30 mouse cellular contexts compared by ENCODE assay signal in genomic region chr11:87573751-87574150, GRCm38 (mm10). TPM values are rescaled to one million over a fixed set of nuclear protein-coding genes. Genes with fewer than 3 reads are reported as not detected.
DNase-seq lines count a peak whose midpoint lies in the region; ATAC-seq and TF ChIP-seq lines count a peak whose summit lies in the region.
"Had no signal": no experiment of that assay in that cellular context is flagged by ENCODE, and none has a peak within 500 bp of the region (broad histone marks: within the 10 kb centered on the region; RNA-seq: fewer than 3 reads in every experiment).

No protein-coding gene starts in this region.

- H3K27me3 ChIP-seq in myocyte (ENCODE audit: control insufficient read depth, insufficient read depth, insufficient read length) = peaks cover 34% of the 10 kb centered on the region
- H3K27me3 ChIP-seq: midbrain, embryonic 13.5 days; stomach, embryonic 15.5 days had no signal

- no peaks in the 10 kb centered on the region for H3K36me3 ChIP-seq in myocyte (ENCODE audit: control insufficient read depth, insufficient read depth)
- H3K36me3 ChIP-seq: embryonic facial prominence, embryonic 12.5 days; hindbrain, embryonic 13.5 days; limb, embryonic 13.5 days; midbrain, embryonic 13.5 days; neural tube, embryonic 12.5 days; stomach, embryonic 15.5 days had no signal

- intact Hi-C loops in left cerebral cortex, postnatal 4 days (cut with DNase I) = no loop called here
- intact Hi-C loops in left cerebral cortex, postnatal 14 days (cut with DNase I) = no loop called here

- peak; percentile 75 to 83 for DNase-seq in cerebellum, postnatal 10 days
- DNase-seq in left cerebral cortex, postnatal 4 days = peak; percentile 71
- no peak for DNase-seq in left cerebral cortex, postnatal 14 days (ENCODE audit: low spot score in 2 of 2)
- DNase-seq in A20 (ENCODE audit: low read depth, low spot score) = peak; percentile 18
- DNase-seq in thymus, adult 18-20 months = no peak
- DNase-seq in cerebellum, adult 9-10 months = no peak
- DNase-seq: adrenal gland, postnatal 25 days; cerebellum, adult 9-11 months; heart, adult 18-20 months; heart, postnatal 36 days; kidney, adult 2 months; kidney, postnatal 14 days; thymus, postnatal 36 days had no signal

- peak overlapping the region; percentile 14 for H3K4me2 ChIP-seq in myocyte (ENCODE audit: low read depth)
- H3K4me2 ChIP-seq: embryonic facial prominence, embryonic 12.5 days; hindbrain, embryonic 13.5 days; limb, embryonic 13.5 days; midbrain, embryonic 13.5 days; neural tube, embryonic 12.5 days; stomach, embryonic 15.5 days had no signal

- no peaks in the 10 kb centered on the region for H3K79me2 ChIP-seq in myocyte (ENCODE audit: control insufficient read depth, insufficient read depth)

- no peak overlapping the region for H3K4me3 ChIP-seq in myocyte
- H3K4me3 ChIP-seq: embryonic facial prominence, embryonic 12.5 days; hindbrain, embryonic 13.5 days; limb, embryonic 13.5 days; midbrain, embryonic 13.5 days; neural tube, embryonic 12.5 days; stomach, embryonic 15.5 days had no signal

- ATAC-seq in cerebellum, adult (ENCODE audit: insufficient number of reproducible peaks, low FRiP score, low TSS enrichment) = no peak
- ATAC-seq: forebrain, embryonic 14.5 days; midbrain, embryonic 13.5 days had no signal

- H3ac ChIP-seq in myocyte (ENCODE audit: control insufficient read depth, insufficient read length) = no peak overlapping the region

- TF ChIP-seq POLR2A in myocyte (IDR thresholded peaks at IDR 0.05; ENCODE audit: insufficient read length, low read depth) = no peak

TF ChIP-seq in myocyte, 11 proteins besides CTCF, POLR2A, EP300 and RAD21:
- TF ChIP-seq MYOG (IDR thresholded peaks at IDR 0.05; ENCODE audit: control insufficient read depth in 1 of 3, insufficient read depth in 1 of 3, insufficient read length in 2 of 3, low read depth in 2 of 3) (peak; percentile 92 to 100 (median 98)), MYOD1 (IDR thresholded peaks at IDR 0.05; ENCODE audit: control insufficient read depth in 1 of 3, insufficient read length in 2 of 3, low read depth in 2 of 3) (peak; percentile 53 to 99 (median 96)), MAX (IDR thresholded peaks at IDR 0.05; ENCODE audit: low read depth) (no peak), TCF3 (IDR thresholded peaks at IDR 0.05; ENCODE audit: insufficient read length, low read depth) (peak; percentile 94), POLR2AphosphoS2 (IDR thresholded peaks at IDR 0.05; ENCODE audit: insufficient read length, low read depth) (no peak), TCF12 (IDR thresholded peaks at IDR 0.05; ENCODE audit: insufficient read depth, poor library complexity, severe bottlenecking) (peak; percentile 96)
TF ChIP-seq in myocyte: peak in this region for 4.

RNA-seq across cellular contexts. Expression of gene Sept4, which starts 5.0 kb away (rescaled TPM):
- 10 to 100 TPM; 26.2 to 32.6 TPM for total RNA-seq in left cerebral cortex, postnatal 4 days (2021)
- 100 to 1,000 TPM in 1 of 2 experiments, 10 to 100 TPM in 1; 95.3 to 109 TPM for total RNA-seq in left cerebral cortex, postnatal 14 days (2021)
- 1.5 TPM for polyA plus RNA-seq in myocyte (2012; fragmentation: generic; extraction: Trizol)

RNA-seq across cellular contexts. Expression of gene Gm11492, which starts 7.3 kb away (rescaled TPM):
- total RNA-seq in left cerebral cortex, postnatal 4 days (2021) = not detected
- under 1 TPM in 1 of 2 experiments, not detected in 1; 0.17 TPM for total RNA-seq in left cerebral cortex, postnatal 14 days (2021)
- polyA plus RNA-seq in myocyte (2012; fragmentation: generic; extraction: Trizol) = not detected
- total RNA-seq: adrenal gland, postnatal 25 days; gastrocnemius, adult 8-10 months; heart, adult 18-20 months; heart, postnatal 36 days; layer of hippocampus, adult 18-20 months; layer of hippocampus, postnatal 25 days; megakaryocyte, adult 5-6 weeks had no signal
- polyA plus RNA-seq: brain, embryonic 14.5 days; embryonic facial prominence, embryonic 12.5 days; forebrain, embryonic 14.5 days; heart, embryonic 14.5 days; hindbrain, embryonic 13.5 days; intestine, embryonic 14.5 days; kidney, adult 2 months; limb, embryonic 13.5 days; liver, embryonic 16.5 days; midbrain, embryonic 13.5 days; neural tube, embryonic 12.5 days; stomach, embryonic 15.5 days had no signal

RNA-seq across cellular contexts. Expression of gene Mtmr4, which starts 18.2 kb away (rescaled TPM):
- total RNA-seq in left cerebral cortex, postnatal 4 days (2021) = 100 to 1,000 TPM in 1 of 2 experiments, 10 to 100 TPM in 1; 95.6 to 101 TPM
- total RNA-seq in left cerebral cortex, postnatal 14 days (2021) = 10 to 100 TPM; 83.5 to 86.6 TPM
- 10.6 TPM for polyA plus RNA-seq in myocyte (2012; fragmentation: generic; extraction: Trizol)

RNA-seq across cellular contexts. Expression of gene Hsf5, which starts 43.2 kb away (rescaled TPM):
- total RNA-seq in left cerebral cortex, postnatal 4 days (2021) = under 1 TPM; 0.54 to 0.82 TPM
- under 1 TPM; 0.46 to 0.66 TPM for total RNA-seq in left cerebral cortex, postnatal 14 days (2021)
- not detected for polyA plus RNA-seq in myocyte (2012; fragmentation: generic; extraction: Trizol)
- total RNA-seq: heart, adult 18-20 months; heart, postnatal 36 days had no signal

Comparison
In these comparisons a context has a peak if more than half of its experiments do, and no peak if none do; other contexts are left out.
1. DNase-seq: peak in cerebellum, postnatal 10 days (2 of 2), left cerebral cortex, postnatal 4 days (single experiment) and A20 (single experiment); none in left cerebral cortex, postnatal 14 days (0 of 2), thymus, adult 18-20 months (0 of 2) and cerebellum, adult 9-10 months (single experiment).